Mouse (Mus musculus): ENCODE measurements around the gene Olfr95. TPM values are rescaled to one million over a fixed set of nuclear protein-coding genes. Genes with fewer than 3 reads are reported as not detected.
"Not testable (repeated sequence)": the region's sequence is repeated elsewhere in the genome, so short reads cannot be mapped to it uniquely, and the experiment has no call there.

Olfr95 gene
- total RNA-seq (2021): not detected
- long read RNA-seq, experiment 1: 0 reads
- long read RNA-seq, experiment 2: 0 reads

DNA sequence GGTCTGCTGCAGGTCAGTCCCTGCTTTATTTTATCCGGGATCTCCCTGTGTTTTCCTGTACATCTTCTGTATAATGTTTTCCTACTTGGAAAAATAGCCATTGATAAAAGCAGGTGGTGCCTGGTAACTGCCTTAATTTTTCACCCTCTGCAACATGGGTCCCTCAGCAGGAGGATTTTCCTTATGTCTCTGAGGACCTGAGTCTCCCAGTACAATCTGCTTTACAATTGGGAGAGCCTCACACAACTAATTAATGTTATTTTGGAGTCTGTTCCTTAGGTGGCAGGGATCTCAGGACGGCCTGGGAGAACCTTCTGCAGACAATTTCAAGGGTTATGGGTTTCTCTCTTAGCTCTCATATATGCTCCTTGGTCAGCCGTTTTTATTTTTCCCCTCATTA, at the start of gene Olfr95:
Gene Olfr95 (minus strand): TSS at position 101 of the 400 bp plus-strand sequence.
- DNase-seq: no peak
- intact Hi-C loops (cut with DNase I): no loop called here

DNA sequence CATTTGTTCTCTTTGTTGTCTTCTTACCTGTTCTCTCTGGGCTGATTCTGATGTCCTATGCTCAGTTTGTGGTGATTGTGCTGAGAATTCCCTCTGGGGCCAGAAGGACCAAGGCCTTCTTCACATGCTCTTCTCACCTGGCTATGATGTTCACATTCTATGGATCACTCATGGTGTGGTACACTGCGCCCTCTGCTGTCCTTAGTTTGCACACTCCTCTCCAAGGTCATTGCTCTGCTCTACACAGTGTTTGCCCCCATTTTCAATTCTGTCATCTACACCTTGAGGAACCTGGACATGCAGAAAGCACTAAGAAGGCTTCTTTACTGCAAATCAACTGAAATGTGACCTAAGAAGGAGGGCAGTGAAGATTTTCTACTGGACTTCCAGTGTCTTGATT, 37.6 kb upstream of the Olfr95 start:
- intact Hi-C loops (cut with DNase I): no loop called here
- DNase-seq: no peak

DNA sequence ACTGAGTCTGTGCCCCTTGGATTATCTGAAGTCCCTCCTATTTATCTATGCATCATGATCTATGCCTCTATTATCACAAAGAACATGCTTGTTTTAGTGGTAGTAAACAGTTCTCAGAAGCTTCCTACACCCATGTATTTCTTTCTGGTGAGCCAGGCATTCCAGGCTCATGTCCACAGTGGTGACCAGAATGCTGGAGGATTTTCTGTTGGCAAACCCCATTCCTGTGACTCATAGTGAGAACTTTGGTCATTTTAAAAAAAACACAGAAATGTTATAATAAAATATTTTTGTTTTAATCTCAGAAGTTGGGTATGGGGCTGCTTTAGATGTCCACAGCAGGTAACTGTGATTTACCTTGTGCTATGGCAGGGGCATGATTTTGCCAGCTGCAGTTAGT, 36.5 kb upstream of the Olfr95 start:
- no peak for DNase-seq
- intact Hi-C loops (cut with DNase I): no loop called here

DNA sequence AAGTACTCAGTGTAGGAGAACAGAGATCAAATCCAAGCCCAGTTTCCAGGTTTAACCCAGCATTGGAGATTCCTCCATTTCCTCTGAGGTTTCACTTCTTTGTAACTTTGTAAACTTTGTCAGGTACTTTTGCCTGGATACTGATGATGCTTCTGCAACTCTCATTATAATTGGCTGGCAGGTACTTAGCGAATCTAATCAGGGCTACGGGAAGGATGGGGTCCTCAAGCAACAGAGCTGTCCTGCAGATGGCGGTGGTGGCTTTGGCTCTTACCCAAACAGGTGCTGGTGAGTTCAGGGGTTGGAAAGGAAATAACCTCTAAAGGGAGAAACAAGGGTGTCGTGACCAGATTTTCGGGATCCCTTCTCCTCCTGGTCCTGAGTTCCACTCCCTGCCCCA, 33.8 kb upstream of the Olfr95 start:
- peak; percentile 2 to 29 for DNase-seq
- intact Hi-C loops (cut with DNase I): no loop called here

DNA sequence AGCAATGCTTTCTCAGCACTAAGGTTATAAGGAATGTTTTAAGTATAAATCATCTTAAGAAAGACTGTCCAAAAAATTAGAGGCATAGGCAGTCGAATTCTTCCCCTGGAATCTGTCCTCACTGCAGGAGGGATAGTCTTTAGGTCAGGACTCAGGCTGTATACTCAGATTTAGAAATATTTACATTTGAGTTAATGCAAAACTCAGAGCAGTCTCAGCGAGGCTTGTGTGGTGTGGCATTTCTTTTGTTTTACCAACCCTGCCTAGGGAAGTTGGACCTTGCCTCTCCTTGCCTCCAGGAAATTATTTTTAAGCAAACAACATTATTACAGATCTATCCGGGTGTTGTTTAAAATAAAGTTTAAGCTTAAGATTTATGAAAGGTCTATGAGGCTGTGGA, 29.3 kb upstream of the Olfr95 start:
- intact Hi-C loops (cut with DNase I): no loop called here
- no peak for DNase-seq

DNA sequence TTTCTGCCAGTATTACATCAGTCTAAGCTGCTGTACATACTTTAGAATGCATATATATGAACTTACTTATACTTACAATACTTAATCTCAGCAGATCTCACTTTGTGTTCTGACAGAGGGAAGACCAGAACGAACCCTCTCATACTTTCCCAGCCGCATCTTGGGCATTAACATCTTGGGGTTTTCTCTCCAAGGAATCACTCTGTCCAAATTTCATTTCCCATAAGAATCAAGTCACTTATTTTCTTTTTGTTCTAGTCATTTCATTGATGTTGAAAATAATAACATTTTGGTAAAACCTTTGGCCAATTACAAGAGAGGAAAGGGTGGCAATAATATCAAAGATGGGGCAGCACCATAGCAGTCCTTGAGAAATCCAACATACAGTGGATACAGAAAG, 24.3 kb upstream of the Olfr95 start, which contains the start of gene Olfr97:
Gene Olfr97 (minus strand): TSS at position 101 of the 400 bp plus-strand sequence.
- DNase-seq; intact Hi-C loops (cut with DNase I): not testable (repeated sequence)

DNA sequence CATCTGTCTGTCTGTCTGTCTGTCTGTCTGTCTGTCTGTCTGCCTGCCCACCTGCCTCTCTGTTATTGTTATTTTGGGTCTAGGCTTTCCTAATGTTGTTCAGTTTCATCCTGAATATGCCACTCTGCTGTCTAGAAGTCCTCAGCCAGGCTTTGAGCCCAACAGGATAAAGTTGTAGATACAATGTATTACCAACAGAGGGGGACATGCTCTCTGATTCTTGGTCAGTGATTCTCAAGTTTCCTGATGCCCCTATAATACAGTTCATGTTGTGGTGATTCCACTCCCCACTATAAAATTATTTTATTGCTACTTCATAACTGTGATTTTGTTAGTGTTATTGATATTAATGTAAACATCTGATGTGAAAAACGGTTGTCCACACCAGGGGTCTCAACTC, 9.0 kb upstream of the Olfr95 start:
- intact Hi-C loops (cut with DNase I): no loop called here
- DNase-seq: no peak

DNA sequence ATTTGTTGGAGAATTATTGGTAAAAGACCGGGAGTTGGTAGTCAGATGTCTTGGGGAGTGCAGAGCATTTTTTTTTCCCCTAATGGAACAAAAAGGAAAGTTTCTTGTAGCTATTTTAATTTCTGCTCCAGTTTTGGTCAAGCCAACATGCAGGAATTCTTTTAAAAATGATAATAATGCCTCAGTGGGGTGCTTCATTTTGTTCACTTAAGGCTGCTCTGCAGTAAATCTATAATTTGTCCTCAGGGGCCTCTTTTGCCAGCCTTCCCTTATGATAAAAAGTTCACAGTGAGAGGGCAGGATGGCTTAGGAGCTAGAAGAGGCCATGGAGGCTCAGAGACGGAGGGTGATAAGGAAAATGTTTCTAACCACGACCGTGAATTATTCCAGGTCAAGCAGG, 6.9 kb upstream of the Olfr95 start, which contains the start of gene Olfr96:
Gene Olfr96 (plus strand): TSS at position 301 of the 400 bp plus-strand sequence.
- intact Hi-C loops (cut with DNase I): no loop called here
- no peak for DNase-seq

DNA sequence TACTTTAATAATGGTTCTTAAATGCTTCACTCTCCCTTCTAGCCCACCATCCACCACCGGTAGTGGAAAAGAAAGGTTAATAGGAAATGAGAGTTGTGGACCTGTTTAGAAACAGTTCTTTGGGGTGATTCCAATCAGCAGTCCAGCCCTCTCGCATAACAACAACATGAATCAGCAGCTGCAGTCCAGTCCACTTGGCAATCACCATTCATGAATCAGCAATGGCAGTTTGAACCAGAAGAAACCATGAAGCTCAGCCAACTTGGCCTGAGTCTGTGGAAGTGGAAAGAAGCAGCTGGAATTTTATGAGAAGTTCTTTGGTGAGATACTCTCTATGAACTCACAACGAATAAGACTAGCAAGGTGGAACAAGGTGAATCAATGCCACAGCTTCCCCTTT, 5.6 kb upstream of the Olfr95 start:
- no peak for DNase-seq
- intact Hi-C loops (cut with DNase I): no loop called here

DNA sequence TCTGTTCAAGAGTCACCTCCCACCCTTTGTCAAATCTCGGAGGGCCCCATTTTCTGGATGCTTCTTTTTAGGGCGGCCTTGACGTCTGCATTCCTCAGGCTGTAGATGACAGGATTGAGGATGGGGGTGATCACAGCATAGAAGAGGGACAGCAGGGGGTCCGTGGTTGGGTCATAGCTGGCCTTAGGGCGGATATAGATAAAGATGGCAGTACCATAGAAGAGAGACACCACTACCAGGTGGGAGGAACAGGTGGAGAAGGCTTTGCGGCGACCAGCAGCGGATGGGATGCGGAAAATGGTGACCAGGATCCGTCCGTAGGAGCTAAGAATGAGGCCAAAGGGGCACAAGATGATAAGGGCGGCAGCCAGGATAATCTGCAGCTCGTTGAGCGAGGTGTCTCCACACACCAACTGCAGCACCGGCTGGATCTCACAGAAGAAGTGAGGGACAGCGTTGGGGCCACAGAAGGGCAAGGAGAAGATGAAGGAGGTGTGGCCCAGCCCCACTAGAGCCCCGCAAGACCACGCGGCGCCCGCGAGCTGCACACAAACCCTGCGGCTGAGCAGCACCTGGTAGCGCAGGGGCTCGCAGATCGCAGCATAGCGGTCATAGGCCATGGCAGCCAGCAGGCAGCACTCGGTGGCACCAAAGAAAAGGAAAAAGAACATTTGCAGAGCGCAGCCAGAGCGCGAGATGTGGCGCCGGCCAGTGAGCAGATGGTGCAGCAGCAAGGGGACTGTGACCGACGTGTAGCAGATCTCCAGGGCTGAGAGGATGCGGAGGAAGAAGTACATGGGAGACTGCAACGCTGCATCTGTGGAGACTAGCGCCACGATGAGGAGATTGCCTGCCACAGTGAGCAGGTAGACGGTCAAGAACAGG, 1.8 kb downstream of the Olfr95 start:
- DNase-seq: no peak
- intact Hi-C loops (cut with DNase I): no loop called here

DNA sequence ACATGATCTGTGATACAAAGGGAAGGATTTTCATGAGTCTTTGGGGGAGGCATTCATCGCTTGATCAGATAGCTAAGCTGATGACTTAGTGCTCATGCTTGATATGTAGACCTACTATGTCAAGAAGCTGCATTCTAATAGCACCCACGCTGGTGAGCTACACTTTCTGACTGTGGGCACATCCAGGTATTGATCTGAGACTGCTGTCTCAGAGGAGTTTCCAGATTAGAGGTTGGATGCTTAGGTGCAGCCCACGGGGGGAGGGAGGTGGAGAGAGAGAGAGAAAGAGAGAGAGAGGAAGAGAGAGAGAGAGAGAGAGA, 9.0 kb downstream of the Olfr95 start:
- DNase-seq: no peak
- intact Hi-C loops (cut with DNase I): loop anchor here (1.0 to 5.0 kb wide), 2 partner anchors 121 to 312 kb away; partner anchors contain the start of gene Trim40

DNA sequence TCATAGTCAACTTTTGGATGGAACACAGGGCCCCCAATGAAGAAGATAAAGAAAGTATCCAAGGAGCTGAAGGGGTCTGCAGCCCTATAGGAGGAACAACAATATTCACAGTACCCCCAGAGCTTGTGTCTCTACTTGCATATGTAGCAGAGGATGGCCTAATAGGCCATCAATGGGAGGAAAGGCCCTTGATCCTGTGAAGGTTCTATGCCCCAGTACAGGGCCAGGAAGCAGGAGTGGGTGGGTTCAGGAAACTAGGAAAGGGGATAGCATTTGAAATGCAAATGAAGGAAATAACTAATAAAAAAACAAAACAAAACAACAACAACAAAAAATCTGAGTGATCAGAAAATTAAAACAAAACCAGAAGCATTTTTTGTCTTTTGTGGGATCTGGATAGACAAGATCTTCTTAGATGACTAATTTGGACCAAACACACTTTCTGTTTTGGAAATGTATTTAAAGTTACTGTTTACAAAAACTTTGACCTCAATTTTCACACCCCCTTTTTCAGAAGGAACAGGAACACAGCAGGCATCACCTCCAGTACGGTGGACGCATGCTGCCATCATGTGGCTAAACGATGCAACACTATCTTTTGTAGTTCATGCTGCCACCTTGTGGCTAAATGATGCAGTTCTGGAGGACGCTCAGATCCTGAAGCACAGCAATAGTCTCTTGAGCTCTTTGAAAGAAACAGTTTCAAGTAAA, 9.6 kb downstream of the Olfr95 start:
- intact Hi-C loops (cut with DNase I): loop anchor here (1.0 to 5.0 kb wide), 2 partner anchors 120 to 311 kb away; partner anchors contain the start of gene Trim40
- DNase-seq: peak; percentile 75 to 84

DNA sequence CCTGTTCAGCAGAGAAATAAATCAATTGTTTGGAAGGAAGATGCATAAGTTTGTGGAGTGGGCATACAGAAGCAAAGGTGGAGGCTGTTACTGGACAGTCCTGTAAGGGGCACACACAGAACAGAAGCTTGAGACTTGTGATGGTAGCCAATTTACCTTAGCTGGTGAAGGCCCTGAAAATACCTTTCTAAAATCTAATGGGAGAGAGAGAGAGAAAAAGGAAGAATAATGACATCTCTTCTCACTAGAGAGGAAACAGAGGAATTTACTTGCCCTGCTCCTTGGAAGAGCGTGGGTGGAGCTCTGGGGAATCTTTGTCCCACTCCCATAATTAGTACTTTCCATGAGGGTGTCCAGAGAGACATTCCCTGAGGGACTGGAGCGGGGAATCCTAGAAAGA, 12.0 kb downstream of the Olfr95 start, which contains the start of gene Olfr94:
Gene Olfr94 (minus strand): TSS at position 101 of the 400 bp plus-strand sequence.
- intact Hi-C loops (cut with DNase I): loop anchor here (5.0 kb wide), 1 partner anchor 309 kb away; the partner anchor contains the start of gene Trim40
- DNase-seq: no peak

DNA sequence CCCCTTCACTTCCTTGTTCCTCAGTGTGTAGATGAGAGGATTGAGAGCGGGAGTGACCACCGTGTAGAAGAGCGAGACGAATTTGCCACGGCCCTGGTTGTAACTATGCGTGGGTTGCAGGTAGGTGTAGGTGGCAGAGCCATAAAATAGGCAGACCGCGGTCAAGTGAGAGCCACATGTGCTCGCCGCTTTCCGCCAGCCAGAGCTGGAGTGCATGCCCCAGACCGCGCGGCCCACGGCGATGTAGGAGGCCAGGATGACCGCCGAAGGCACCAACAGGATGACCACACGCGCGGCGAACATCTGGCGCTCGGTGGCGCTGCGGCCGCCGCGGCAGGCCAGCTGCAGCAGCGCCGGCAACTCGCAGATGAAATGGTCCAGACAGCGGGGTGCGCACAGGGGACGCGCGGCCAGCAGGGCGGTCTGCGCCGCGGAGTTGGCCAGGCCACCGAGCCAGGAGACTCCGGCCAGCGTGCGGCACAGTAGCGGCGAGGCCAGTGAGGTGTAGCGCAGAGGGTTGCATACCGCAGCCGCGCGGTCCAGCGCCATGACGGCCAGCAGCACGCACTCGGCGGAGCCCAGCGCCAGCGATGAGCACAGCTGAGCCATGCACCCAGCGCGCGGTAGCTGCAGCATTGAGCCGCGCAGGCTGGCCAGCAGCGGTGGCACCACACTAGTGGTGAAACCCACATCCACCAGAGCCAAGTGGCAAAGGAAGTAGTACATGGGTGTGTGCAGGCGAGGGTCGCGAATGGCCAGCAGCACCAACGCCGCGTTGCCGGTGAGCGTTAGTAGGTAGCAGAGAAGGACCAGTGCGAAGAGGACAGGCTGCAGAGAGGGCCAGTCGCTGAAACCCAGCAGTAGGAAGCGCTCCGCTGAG, 15.8 kb downstream of the Olfr95 start:
- intact Hi-C loops (cut with DNase I): no loop called here
- DNase-seq: peak; percentile 6 to 14

DNA sequence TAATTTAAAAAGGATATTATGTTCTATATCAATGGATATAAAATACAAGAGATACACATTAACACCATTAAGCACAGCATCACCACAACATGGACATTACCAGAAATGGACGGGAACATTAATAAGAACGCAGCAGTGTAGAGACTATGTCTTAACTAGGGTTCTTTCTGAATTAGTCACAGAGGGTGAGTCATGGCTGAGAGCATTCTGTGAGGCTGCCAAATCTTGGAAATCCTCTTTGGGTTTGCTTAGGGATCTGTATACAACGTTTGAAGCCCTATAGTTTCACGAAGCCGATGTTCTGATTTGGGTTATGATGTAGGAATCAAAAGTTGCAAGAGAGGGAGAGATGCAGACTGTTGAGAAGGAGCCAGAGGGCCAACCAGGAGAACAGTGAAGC, 18.1 kb downstream of the Olfr95 start:
- intact Hi-C loops (cut with DNase I): no loop called here
- no peak for DNase-seq

DNA sequence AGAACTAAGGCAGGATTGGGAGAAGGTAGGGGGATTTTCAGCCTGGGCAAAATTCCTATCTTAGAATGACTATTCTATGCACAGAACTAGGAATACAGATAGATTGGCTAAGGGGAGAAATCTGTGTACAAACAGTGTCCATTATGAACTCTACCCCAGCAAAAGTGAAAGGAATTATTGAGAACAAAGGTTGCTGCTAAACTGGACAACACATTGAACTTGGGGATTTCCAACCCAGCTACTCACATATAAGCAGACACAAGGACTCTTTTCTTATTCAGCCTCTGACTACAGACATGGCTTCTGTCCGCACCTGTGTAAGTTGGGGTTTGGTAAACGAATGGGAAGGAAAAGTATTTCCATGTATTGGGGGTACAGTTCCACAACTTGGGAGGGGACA, 19.3 kb downstream of the Olfr95 start, which contains the start of gene Ubd:
Gene Ubd (plus strand): TSS at position 237 of the 400 bp plus-strand sequence.
- intact Hi-C loops (cut with DNase I): no loop called here
- no peak for DNase-seq

DNA sequence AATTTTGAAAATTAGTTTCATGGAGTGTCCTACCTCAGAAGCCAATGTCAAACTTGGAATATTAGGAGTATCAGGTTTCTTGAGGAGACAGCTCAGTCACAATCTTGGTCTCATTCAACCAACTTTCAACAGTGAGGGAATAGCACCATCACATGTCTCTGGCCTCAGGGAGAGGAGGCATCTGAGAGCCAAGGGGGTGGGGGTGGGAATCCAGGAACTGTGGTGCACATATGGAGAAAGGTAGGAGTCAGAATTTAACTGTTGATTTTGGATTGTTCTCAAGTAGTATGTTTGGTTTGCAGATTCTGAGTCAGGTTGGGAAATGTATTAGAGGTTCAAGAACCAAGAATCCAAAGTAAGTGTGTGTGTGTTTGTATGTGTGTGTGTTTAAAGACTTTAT, 19.9 kb downstream of the Olfr95 start:
- intact Hi-C loops (cut with DNase I): no loop called here
- DNase-seq: no peak

DNA sequence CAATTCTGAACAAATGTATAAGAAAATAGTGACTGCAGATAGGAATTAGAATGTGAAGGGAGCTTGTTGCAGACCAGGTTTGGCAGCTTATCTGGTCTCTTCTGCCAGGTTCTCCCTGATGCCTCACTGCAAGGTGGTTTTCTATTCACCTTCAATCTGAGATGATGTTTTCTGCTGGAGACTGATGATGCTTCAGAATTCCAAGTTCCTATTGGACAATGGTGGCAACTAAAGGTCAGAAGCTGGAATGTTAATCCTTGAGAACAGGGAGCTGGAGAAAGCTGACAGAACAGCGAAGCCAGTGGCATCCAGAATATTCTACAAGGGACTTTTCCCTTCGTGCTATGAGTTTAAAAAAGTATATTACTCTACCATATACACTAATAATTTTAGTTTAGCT, 22.2 kb downstream of the Olfr95 start:
- intact Hi-C loops (cut with DNase I): no loop called here
- DNase-seq: peak in 1 of 2 experiments; percentile 53

DNA sequence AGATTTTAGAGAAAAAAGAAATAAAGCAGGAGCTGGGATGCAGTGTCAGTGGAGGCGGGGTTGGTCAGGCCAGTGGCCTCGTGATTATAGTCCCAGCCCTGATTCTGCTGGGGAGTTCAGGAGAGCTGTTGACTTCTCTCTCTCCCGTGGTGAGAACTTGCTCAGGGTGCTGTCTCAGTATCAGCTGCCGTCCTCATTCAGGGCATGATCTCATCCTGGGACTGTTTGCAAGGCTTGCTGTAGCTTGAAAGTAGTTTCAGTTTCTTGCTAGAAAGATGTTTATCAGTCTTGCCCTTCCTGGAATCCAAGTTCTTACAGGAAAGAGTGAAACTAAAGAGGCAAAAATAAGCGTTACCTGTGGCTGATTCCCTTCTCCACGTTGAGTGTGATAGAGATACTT, 27.4 kb downstream of the Olfr95 start:
- intact Hi-C loops (cut with DNase I): no loop called here
- no peak for DNase-seq

DNA sequence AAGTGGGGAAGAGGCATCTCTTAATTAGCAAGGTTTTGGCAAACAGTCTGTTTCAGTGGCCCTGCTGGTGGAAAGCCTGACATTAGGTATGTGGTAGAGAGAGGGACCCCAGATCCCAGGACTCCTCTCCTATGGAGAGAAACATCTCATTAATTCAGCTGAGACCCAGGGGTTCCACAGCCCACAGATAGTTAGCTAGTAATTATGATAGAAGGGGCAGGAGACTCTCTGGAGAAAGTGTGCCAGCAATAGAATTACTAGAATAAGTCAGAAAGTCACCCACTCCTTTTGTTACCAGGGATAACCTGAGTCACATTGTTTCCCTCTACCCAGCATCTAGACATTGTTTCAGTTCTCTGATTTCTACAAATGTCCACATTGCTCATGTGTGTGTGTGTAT, 51.5 kb downstream of the Olfr95 start, which contains the start of gene Olfr93:
Gene Olfr93 (minus strand): TSS at position 101 of the 400 bp plus-strand sequence.
- DNase-seq: no peak
- intact Hi-C loops (cut with DNase I): no loop called here
